Mouse (Mus musculus) forebrain, embryonic 11.5 days (tissue): ENCODE measurements around the gene Cldn4. TPM values are rescaled to one million over a fixed set of nuclear protein-coding genes. Genes with fewer than 3 reads are reported as not detected.
"Not testable (repeated sequence)": the region's sequence is repeated elsewhere in the genome, so short reads cannot be mapped to it uniquely, and the experiment has no call there.

ENCODE experiments used
- ATAC-seq: fragments of 200-750 bp; cut with Nextera tagmentation; replicated peaks from 2 replicates; pipeline ENCODE4 v1.8.0; 2017; ENCODE audit warnings: moderate TSS enrichment; ENCODE audit not compliant: low FRiP score
- DNase-seq: peaks from one replicate; pipeline ENCODE4 v3.0.0-alpha.2; 2017; ENCODE audit warnings: low spot score
- H3K27ac ChIP-seq: fragments of 300-500 bp; sonication (generic); 2 replicates; pipeline ENCODE4 v1.5.1; 2014; ENCODE audit warnings: low read depth, low read length
- H3K27me3 ChIP-seq: fragments of 300-500 bp; sonication (generic); 2 replicates; pipeline ENCODE4 v1.6.1; 2014; ENCODE audit warnings: mild to moderate bottlenecking, low read length, mixed read lengths; ENCODE audit not compliant: control insufficient read depth, insufficient read depth
- H3K36me3 ChIP-seq: fragments of 300-500 bp; sonication (generic); 2 replicates; pipeline ENCODE4 v1.6.1; 2014; ENCODE audit warnings: mild to moderate bottlenecking, low read length, moderate library complexity, mixed read lengths; ENCODE audit not compliant: control insufficient read depth, insufficient read depth
- H3K4me1 ChIP-seq: fragments of 300-500 bp; sonication (generic); replicated peaks from 2 replicates; pipeline ENCODE4 v1.6.1; 2014; ENCODE audit warnings: low read length, mixed read lengths; ENCODE audit not compliant: control insufficient read depth, insufficient read depth
- H3K4me2 ChIP-seq: fragments of 300-500 bp; sonication (generic); 2 replicates; pipeline ENCODE4 v1.6.1; 2014; ENCODE audit warnings: low read depth, mild to moderate bottlenecking, low read length, moderate library complexity, mixed read lengths; ENCODE audit not compliant: severe bottlenecking
- H3K4me3 ChIP-seq: fragments of 300-500 bp; sonication (generic); 2 replicates; pipeline ENCODE4 v1.5.1; 2014; ENCODE audit warnings: low read depth, low read length
- H3K9ac ChIP-seq: fragments of 300-500 bp; sonication (generic); 2 replicates; pipeline ENCODE4 v1.6.1; 2014; ENCODE audit warnings: low read length
- H3K9me3 ChIP-seq: fragments of 300-500 bp; sonication (generic); 2 replicates; pipeline ENCODE4 v1.6.1; 2016; ENCODE audit warnings: low read length, mixed read lengths; ENCODE audit not compliant: control insufficient read depth
- WGBS: fragments of 180-500 bp; shearing (Covaris S2); extraction: QIAGEN DNeasy Blood & Tissue Kit; methylation state at CpG from one replicate; pipeline ENCODE4 v1.1.7; 2014; 5-methylcytosine and 5-hydroxymethylcytosine counted together
- polyA plus RNA-seq: library from polyadenylated mRNA; unstranded; fragments of >200 nt; fragmentation: Nextera tagmentation; extraction: Ambion mirVana; gene quantifications from 2 replicates; pipeline ENCODE4 v1.2.1, GENCODE M21; 2014

Cldn4 gene
- polyA plus RNA-seq, 1 experiment from 2014 or later: 5.6 TPM

DNA sequence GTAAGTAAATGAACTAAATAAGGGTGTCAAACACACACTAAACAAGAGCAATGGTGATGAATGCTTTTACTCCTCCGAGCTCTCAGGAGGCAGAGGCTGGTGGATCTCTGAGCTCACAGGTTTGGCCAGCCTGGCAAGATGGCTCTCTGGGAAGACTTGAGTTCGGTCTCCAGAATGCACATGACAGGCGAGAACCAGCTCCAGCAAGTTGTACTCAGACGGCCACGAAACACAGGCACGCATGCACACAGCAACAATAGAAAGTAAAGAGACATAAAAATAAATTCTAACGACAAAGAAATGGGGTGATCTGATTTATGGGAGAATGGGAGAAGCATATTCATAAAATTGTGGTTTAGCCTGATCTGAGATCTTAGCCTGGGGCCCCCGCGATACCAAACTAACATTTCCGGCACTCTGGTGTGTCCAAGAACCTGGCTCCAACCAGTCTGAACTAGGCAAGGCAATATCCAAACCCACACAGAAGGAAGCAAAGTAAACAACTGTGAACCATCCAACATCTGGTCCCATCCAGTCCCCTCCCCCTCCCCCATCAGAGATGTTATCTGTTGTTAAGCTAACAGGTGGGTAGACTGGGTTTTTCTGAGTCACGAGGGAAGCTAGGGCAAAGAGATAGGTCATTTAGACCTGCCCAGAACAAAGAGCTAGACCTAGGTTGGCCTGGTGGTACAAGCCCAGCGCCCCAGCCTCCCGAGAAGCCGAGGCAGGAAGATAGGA, 5.1 kb downstream of the Cldn4 start:
- H3K36me3 ChIP-seq: no peaks in the 10 kb centered on the region
- 88% methylated on average over 14 of the region's 14 CpGs for WGBS
- no peaks in the 10 kb centered on the region; the same call in 1 of the 2 replicates for H3K4me1 ChIP-seq
- no peak overlapping the region for H3K27ac ChIP-seq
- no peak overlapping the region for H3K9ac ChIP-seq
- DNase-seq (no peak), ATAC-seq (no peak)
- no peak overlapping the region for H3K4me2 ChIP-seq
- H3K4me3 ChIP-seq: no peak overlapping the region
- H3K9me3 ChIP-seq: no peaks in the 10 kb centered on the region
- peaks cover 18% of the 10 kb centered on the region for H3K27me3 ChIP-seq

DNA sequence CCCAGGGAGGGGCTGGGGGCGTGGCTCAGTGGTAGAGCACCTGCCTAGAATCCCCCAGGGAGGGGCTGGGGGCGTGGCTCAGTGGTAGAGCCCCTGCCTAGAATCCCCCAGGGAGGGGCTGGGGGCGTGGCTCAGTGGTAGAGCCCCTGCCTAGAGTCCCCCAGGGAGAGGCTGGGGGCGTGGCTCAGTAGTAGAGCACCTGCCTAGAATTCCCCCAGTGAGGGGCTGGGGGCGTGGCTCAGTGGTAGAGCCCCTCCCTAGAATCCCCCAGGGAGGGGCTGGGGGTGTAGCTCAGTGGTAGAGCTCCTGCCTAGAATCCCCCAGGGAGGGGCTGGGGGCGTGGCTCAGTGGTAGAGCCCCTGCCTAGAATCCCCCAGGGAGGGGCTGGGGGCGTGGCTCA, 7.2 kb downstream of the Cldn4 start:
- H3K4me3 ChIP-seq, H3K4me1 ChIP-seq, H3K4me2 ChIP-seq, H3K36me3 ChIP-seq, H3K27ac ChIP-seq, DNase-seq, H3K9ac ChIP-seq, H3K9me3 ChIP-seq, ATAC-seq, H3K27me3 ChIP-seq: not testable (repeated sequence)
- 95% methylated on average over 3 of the region's 7 CpGs for WGBS

DNA sequence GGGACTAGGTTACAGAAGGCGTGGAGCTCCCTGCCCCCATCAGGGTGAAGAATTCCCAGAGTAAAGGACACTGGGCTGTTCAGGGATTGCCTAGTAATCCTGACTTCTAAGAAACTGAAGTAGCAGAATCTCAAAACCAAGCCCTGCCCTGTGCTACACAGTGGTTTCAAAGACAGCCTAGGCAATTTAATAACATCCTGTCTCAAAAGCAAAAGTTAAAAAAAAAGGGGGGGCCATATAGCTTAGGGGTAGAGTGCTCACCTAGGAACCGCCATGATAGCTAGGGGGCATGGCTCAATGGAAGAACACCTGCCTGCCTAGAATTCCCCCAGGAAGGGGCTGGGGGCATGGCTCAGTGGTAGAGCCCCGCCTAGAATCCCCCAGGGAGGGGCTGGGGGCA, 7.7 kb downstream of the Cldn4 start:
- H3K9me3 ChIP-seq: no peaks in the 10 kb centered on the region
- H3K4me2 ChIP-seq: no peak overlapping the region
- DNase-seq (no peak), ATAC-seq (no peak)
- no peak overlapping the region for H3K27ac ChIP-seq
- WGBS: 80% methylated on average over 3 of the region's 3 CpGs
- no peaks in the 10 kb centered on the region for H3K4me1 ChIP-seq
- no peaks in the 10 kb centered on the region for H3K27me3 ChIP-seq
- no peak overlapping the region for H3K4me3 ChIP-seq
- H3K36me3 ChIP-seq: no peaks in the 10 kb centered on the region
- H3K9ac ChIP-seq: no peak overlapping the region

DNA sequence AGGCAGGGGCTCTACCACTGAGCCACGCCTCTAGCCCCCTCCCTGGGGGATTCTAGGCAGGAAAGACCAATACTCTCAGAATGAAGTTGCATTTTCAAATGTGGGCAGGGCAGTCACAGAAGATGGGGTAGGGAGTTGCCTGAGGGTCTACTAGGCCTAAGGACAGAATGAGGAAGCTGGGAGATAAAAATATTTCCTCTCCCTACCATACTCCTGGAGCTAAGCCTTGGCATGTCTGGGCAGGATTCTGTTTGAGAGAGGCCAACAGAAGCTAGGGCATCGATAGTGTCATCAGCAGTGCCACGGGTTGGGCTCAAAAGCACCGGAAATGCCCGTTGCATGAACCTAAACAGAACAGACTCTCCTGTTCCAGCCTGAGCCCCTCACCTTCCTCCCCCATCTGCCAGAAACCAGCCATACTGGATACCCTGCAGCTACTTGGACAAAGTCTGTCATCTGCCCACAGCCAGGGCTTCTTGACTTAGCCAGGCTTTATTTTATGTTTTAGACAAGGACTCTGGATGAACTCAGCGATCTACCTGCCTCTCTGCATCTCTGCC, 10.0 kb downstream of the Cldn4 start:
- Histone ChIP-seq H3K27ac (no peak overlapping the region), H3K36me3 (no peaks in the 10 kb centered on the region), H3K4me1 (no peaks in the 10 kb centered on the region), H3K4me3 (no peak overlapping the region), H3K27me3 (no peaks in the 10 kb centered on the region), H3K4me2 (no peak overlapping the region), H3K9me3 (no peaks in the 10 kb centered on the region), H3K9ac (no peak overlapping the region)
- WGBS: 89% methylated on average over 6 of the region's 6 CpGs
- DNase-seq (no peak), ATAC-seq (no peak)

DNA sequence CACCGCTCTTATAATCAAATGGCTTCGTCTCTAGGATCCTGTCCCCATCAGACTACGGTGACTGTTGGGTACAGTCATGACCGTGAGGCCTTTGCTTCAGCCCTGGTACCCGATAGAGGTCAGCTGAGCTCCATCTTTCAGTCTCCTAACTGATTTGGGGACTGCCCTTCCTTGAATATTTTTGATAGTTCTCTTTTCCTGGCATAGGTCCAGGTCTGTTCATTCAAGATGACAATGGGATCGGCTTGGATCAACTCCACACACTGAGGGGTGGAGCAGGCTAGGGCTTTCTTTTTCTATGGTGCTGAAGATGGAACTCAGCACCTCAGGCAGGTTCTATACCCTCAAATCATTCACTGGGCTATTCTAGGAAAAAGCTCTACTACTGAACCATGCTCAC, 10.7 kb downstream of the Cldn4 start:
- ATAC-seq (no peak), DNase-seq (no peak)
- no peak overlapping the region for H3K27ac ChIP-seq
- no peaks in the 10 kb centered on the region for H3K9me3 ChIP-seq
- no peak overlapping the region for H3K9ac ChIP-seq
- H3K4me1 ChIP-seq: no peaks in the 10 kb centered on the region
- no peak overlapping the region for H3K4me2 ChIP-seq
- H3K27me3 ChIP-seq: no peaks in the 10 kb centered on the region
- no peak overlapping the region for H3K4me3 ChIP-seq
- no peaks in the 10 kb centered on the region for H3K36me3 ChIP-seq
- WGBS: 91% methylated on average over 6 of the region's 6 CpGs

DNA sequence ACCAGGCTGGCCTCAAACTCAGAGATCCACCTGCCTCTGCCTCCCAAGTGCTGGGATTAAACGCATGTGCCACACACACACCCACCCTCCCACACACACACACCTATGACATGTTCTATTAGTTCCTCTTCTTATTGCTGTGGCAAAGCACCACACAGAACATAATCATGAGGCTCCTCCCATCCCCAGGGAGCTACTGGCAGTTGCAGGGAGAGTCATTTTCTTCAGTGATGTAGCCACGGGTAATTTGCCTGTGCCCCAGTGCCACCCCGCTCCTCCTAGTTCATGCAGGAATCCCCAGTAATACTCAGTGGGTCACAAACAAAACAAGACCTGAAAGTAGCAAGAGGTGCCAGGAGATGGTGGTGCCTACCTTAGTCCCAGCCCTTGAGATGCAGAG, 12.1 kb downstream of the Cldn4 start:
- DNase-seq (no peak), ATAC-seq (no peak)
- Histone ChIP-seq H3K4me2 (no peak overlapping the region), H3K4me1 (no peaks in the 10 kb centered on the region), H3K27me3 (no peaks in the 10 kb centered on the region), H3K27ac (no peak overlapping the region), H3K36me3 (no peaks in the 10 kb centered on the region), H3K9ac (no peak overlapping the region), H3K4me3 (no peak overlapping the region), H3K9me3 (no peaks in the 10 kb centered on the region)
- WGBS: 90% methylated on average over 3 of the region's 3 CpGs

DNA sequence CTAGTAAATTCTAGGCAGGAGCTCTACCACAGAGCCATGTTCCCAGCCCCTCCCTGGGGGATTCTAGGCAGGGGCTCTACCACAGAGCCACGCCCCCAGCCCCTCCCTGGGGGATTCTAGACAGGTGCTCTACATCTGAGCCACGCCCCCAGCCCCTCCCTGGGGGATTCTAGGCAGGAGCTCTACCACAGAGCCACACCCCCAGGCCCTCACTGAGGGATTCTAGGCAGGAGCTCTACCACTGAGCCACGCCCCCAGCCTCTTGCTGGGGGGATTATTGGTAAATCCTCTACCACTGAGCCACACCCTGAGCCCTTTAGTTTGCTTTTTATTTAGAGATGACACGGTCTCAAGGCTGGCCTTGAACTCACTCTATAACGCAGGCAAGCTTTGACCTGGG, 13.0 kb downstream of the Cldn4 start:
- H3K4me3 ChIP-seq, H3K4me1 ChIP-seq, H3K27me3 ChIP-seq, DNase-seq, H3K4me2 ChIP-seq, H3K9me3 ChIP-seq, H3K27ac ChIP-seq, H3K9ac ChIP-seq, ATAC-seq, H3K36me3 ChIP-seq: not testable (repeated sequence)
- WGBS: 89% methylated on average over 5 of the region's 5 CpGs

DNA sequence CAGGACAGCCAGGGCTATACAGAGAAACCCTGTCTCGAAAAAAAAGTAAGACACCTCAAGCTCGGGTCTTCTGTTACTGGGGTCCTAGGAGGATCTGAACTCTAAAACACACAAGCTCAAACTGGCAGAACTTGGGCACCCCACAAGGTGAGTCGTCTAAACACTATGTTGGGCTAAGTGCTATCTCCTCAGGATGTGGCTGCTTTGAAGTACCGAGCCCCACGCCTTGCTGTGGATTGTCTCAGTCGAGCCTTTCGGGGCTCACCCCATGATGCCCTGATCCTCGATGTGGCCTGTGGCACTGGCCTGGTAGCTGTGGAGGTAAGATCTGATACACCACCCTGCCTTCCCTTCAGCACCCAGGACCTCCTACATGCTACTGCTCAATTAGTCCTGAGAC, 13.5 kb downstream of the Cldn4 start:
- no peak overlapping the region for H3K9ac ChIP-seq
- ATAC-seq (no peak), DNase-seq (no peak)
- H3K4me2 ChIP-seq: no peak overlapping the region
- no peak overlapping the region for H3K27ac ChIP-seq
- no peaks in the 10 kb centered on the region for H3K9me3 ChIP-seq
- no peaks in the 10 kb centered on the region for H3K27me3 ChIP-seq
- 95% methylated on average over 8 of the region's 8 CpGs for WGBS
- H3K4me3 ChIP-seq: no peak overlapping the region
- no peaks in the 10 kb centered on the region for H3K36me3 ChIP-seq
- no peaks in the 10 kb centered on the region for H3K4me1 ChIP-seq

DNA sequence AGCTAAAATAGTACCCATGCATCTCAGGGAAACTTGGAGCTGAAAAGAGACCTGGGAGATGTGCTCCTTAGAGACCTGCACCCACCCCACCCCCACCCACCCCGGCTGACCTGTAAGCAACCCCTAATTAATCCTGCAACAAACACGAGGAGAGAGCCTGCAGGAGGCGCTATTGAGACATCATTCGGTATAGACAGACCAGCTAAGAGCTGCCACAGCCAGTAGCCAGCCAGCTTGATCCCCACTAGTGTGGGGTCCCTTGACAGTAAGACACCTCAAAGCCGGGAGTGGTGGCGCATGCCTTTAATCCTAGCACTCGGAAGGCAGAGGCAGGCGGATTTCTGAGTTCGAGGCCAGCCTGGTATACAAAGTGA, 13.8 kb downstream of the Cldn4 start:
- H3K4me3 ChIP-seq: peak overlapping the region; percentile 48
- peak; percentile 28 for ATAC-seq
- peak overlapping the region; percentile 50 for H3K9ac ChIP-seq
- H3K9me3 ChIP-seq: no peaks in the 10 kb centered on the region
- peak overlapping the region; percentile 71 for H3K4me2 ChIP-seq
- WGBS: 53% methylated on average over 9 of the region's 9 CpGs
- DNase-seq: peak; percentile 81
- no peaks in the 10 kb centered on the region for H3K4me1 ChIP-seq
- no peak overlapping the region for H3K27ac ChIP-seq
- H3K27me3 ChIP-seq: no peaks in the 10 kb centered on the region
- H3K36me3 ChIP-seq: no peaks in the 10 kb centered on the region
